Mouse (Mus musculus) skeletal muscle tissue, adult 2 months (tissue): Measurements from ENCODE around the gene Jhy.

ENCODE experiments used
- DNase-seq: peaks from one replicate; pipeline ENCODE4 v3.0.0-alpha.2; 2012; ENCODE audit warnings: low read depth, low spot score

Jhy gene

GRCm38 (mm10) chr9:40858461-40859160, 105.3 kb downstream of the Jhy start:
- no peak for DNase-seq

- DNase-seq = no peak
Measured at GRCm38 (mm10) chr9:40851515-40851914, 112.4 kb downstream of the Jhy start.
